Mouse (Mus musculus): ENCODE results near the gene Dlx6. TPM values are rescaled to one million over a fixed set of nuclear protein-coding genes. Genes with fewer than 3 reads are reported as not detected.

The Dlx6 gene
- polyA plus RNA-seq, 1 experiment, result not detected

GRCm38 (mm10) chr6:6879371-6880325 lies 16.5 kb downstream of the Dlx6 start:
- TF ChIP-seq GATA1 (IDR thresholded peaks at IDR 0.05; ENCODE audit: low read length), result no peak

- TF ChIP-seq GATA1 (IDR thresholded peaks at IDR 0.05; ENCODE audit: low read length), result no peak
Observed at GRCm38 (mm10) chr6:6880361-6881114, 17.4 kb downstream of the Dlx6 start.

- TF ChIP-seq GATA1 (IDR thresholded peaks at IDR 0.05; ENCODE audit: low read length), result no peak
Observed at GRCm38 (mm10) chr6:6881115-6881637, 18.0 kb downstream of the Dlx6 start.

- no peak for TF ChIP-seq GATA1 (IDR thresholded peaks at IDR 0.05; ENCODE audit: low read length)
Observed at GRCm38 (mm10) chr6:6881638-6882190, 18.6 kb downstream of the Dlx6 start, which contains the start of gene Dlx5. Dlx5 (minus strand) TSS chr6:6882085.

GRCm38 (mm10) chr6:6882266-6882797 lies 19.2 kb downstream of the Dlx6 start:
- no peak for TF ChIP-seq GATA1 (IDR thresholded peaks at IDR 0.05; ENCODE audit: low read length)

GRCm38 (mm10) chr6:6884897-6885296 lies 21.8 kb downstream of the Dlx6 start:
- TF ChIP-seq GATA1 (IDR thresholded peaks at IDR 0.05; ENCODE audit: low read length), result no peak

- TF ChIP-seq GATA1 (IDR thresholded peaks at IDR 0.05; ENCODE audit: low read length), result no peak
Observed at GRCm38 (mm10) chr6:6886225-6886624, 23.1 kb downstream of the Dlx6 start.

- no peak for TF ChIP-seq GATA1 (IDR thresholded peaks at IDR 0.05; ENCODE audit: low read length)
Observed at GRCm38 (mm10) chr6:6890047-6890446, 26.9 kb downstream of the Dlx6 start.

- TF ChIP-seq GATA1 (IDR thresholded peaks at IDR 0.05; ENCODE audit: low read length), result no peak
Observed at GRCm38 (mm10) chr6:6909586-6909985, 46.5 kb downstream of the Dlx6 start.

- TF ChIP-seq GATA1 (IDR thresholded peaks at IDR 0.05; ENCODE audit: low read length), result no peak
Observed at GRCm38 (mm10) chr6:6914304-6914703, 51.2 kb downstream of the Dlx6 start.

GRCm38 (mm10) chr6:6914849-6915525 lies 51.9 kb downstream of the Dlx6 start:
- no peak for TF ChIP-seq GATA1 (IDR thresholded peaks at IDR 0.05; ENCODE audit: low read length)

GRCm38 (mm10) chr6:6915526-6915915 lies 52.4 kb downstream of the Dlx6 start:
- no peak for TF ChIP-seq GATA1 (IDR thresholded peaks at IDR 0.05; ENCODE audit: low read length)

GRCm38 (mm10) chr6:6917334-6917733 lies 54.2 kb downstream of the Dlx6 start:
- TF ChIP-seq GATA1 (IDR thresholded peaks at IDR 0.05; ENCODE audit: low read length), result no peak

Other genes starting within 250 kb of the Dlx6 start
- gene Dlx5, start 18.8 kb downstream of the Dlx6 start, polyA plus RNA-seq (2012), result not detected in 2 replicates
- 0.22 and 1.8 TPM in 2 replicates for gene Sdhaf3, start 92.7 kb downstream of the Dlx6 start, polyA plus RNA-seq (2012)

All from G1E-ER4 (cell line).